Mouse (Mus musculus) spleen, adult 2 months (tissue): Measurements from ENCODE around the gene Pdzph1.

Source experiments
- CTCF ChIP-seq: fragments of 200-500 bp; IDR thresholded peaks from 2 replicates; pipeline ENCODE4 v1.5.1; 2011; ENCODE audit warnings: mild to moderate bottlenecking, inconsistent platforms; ENCODE audit not compliant: insufficient read depth, insufficient read length, insufficient replicate concordance; ENCODE audit errors: extremely low read depth
- POLR2A ChIP-seq: fragments of 200-500 bp; IDR thresholded peaks from 2 replicates; pipeline ENCODE4 v1.6.1; 2011; ENCODE audit warnings: low read depth, low read length, inconsistent platforms

DNA sequence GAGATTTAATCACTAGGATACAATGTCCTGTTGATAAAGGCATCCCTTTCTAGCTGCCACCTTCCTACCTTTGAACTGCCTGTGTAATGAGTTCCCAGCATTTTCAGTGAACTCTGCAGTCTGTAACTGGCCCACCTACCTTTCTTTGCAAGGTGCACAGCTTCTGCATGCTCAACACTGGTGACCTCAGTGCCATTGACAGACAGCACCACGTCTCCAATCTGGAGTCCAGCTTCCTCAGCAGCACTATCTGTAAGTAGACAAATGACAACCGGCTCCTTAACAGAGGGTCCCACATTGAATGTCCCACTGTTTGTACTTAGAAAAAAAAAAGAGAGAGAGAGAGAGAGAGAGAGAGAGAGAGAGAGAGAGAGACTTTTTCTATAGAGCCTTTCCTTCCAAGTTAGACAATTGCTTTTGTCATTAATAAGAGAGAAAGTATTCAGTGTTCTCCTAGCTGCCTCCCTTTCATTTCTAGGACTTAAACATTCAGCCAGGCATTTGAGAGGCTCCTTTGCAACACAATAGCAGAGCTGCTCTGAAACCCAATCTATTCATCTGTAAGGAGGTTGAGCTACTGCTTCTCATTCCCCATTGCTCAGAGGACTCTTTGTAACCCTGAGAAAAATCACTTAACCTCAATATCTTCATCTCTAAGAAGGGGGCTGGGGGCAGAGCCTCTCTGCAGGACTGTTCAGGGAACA, 58.7 kb downstream of the Pdzph1 start:
- TF ChIP-seq CTCF (no peak), POLR2A (no peak)
